Mouse (Mus musculus): ENCODE results near the gene Fabp6.

DNA sequence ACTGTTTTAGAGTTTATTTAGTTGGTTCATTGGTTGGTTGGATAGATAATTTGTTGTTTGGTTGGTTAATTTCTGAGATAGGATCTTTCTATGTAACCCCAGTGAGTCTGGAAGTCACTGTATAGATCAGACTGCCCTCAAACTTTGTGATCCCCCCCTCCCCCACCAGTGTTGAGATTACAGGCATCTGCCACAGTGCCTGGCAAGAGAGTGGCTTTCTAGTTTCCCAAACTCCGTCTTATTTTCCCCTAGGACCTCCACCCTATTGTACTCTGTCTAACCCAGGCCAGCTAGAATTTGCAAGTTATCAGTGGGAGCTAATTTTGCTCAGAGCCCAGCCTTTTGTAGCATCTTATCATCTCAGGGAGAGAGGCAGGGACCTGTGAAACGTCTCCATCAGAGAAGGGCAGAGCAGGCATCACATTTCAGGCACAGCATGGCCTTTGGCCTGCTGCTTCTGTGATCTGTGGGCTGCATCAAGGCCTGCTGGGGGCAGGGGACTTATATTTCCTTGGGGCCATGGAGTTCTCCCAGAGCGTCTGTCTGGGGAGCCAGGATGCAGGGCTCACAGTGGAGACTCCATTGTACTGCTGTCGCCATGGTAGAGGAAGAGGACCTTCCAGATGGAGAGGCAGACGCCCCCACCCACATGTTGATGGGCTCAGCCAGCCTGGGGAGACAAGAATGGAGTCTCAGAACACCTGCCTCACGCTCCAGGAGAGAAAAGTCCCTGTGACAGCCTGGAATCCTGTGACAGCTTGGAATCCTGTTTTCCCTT, 41.6 kb downstream of the Fabp6 start:
- no peak for TF ChIP-seq CTCF (IDR thresholded peaks at IDR 0.05; ENCODE audit: insufficient read depth, low read depth, low read length)
- TF ChIP-seq POLR2A (IDR thresholded peaks at IDR 0.05; ENCODE audit: insufficient read depth, low read depth, low read length), result no peak
